Mouse (Mus musculus): ENCODE measurements around the gene Cmip. TPM values are rescaled to one million over a fixed set of nuclear protein-coding genes. Genes with fewer than 3 reads are reported as not detected.

Cmip gene
- polyA plus RNA-seq, 1 experiment: 39.4 TPM

GRCm38 (mm10) chr8:117465250-117465649 lies 208.4 kb downstream of the Cmip start:
- no peak for DNase-seq (ENCODE audit: low spot score)

- no peak for DNase-seq (ENCODE audit: low spot score)
Observed at GRCm38 (mm10) chr8:117467466-117467865, 210.6 kb downstream of the Cmip start.

GRCm38 (mm10) chr8:117469431-117470341 lies 212.8 kb downstream of the Cmip start:
- no peak for DNase-seq (ENCODE audit: low spot score)

- peak; percentile 29 for DNase-seq (ENCODE audit: low spot score)
Observed at GRCm38 (mm10) chr8:117470342-117470781, 213.5 kb downstream of the Cmip start.

GRCm38 (mm10) chr8:117471174-117471573 lies 214.3 kb downstream of the Cmip start:
- peak; percentile 41 for DNase-seq (ENCODE audit: low spot score)

- no peak for DNase-seq (ENCODE audit: low spot score)
Observed at GRCm38 (mm10) chr8:117471655-117472054, 214.8 kb downstream of the Cmip start.

GRCm38 (mm10) chr8:117472332-117472731 lies 215.5 kb downstream of the Cmip start:
- no peak for DNase-seq (ENCODE audit: low spot score)

GRCm38 (mm10) chr8:117474944-117475343 lies 218.1 kb downstream of the Cmip start:
- peak; percentile 90 for DNase-seq (ENCODE audit: low spot score)

- no peak for DNase-seq (ENCODE audit: low spot score)
Observed at GRCm38 (mm10) chr8:117475819-117476218, 219.0 kb downstream of the Cmip start.

GRCm38 (mm10) chr8:117478082-117478481 lies 221.2 kb downstream of the Cmip start:
- no peak for DNase-seq (ENCODE audit: low spot score)

- DNase-seq (ENCODE audit: low spot score): no peak
Observed at GRCm38 (mm10) chr8:117479996-117480395, 223.1 kb downstream of the Cmip start.

- no peak for DNase-seq (ENCODE audit: low spot score)
Observed at GRCm38 (mm10) chr8:117480516-117480915, 223.7 kb downstream of the Cmip start.

GRCm38 (mm10) chr8:117481830-117482229 lies 225.0 kb downstream of the Cmip start:
- DNase-seq (ENCODE audit: low spot score): no peak

GRCm38 (mm10) chr8:117484731-117485130 lies 227.9 kb downstream of the Cmip start:
- no peak for DNase-seq (ENCODE audit: low spot score)

- DNase-seq (ENCODE audit: low spot score): no peak
Observed at GRCm38 (mm10) chr8:117485316-117485715, 228.5 kb downstream of the Cmip start.

- DNase-seq (ENCODE audit: low spot score): no peak
Observed at GRCm38 (mm10) chr8:117488246-117489005, 231.6 kb downstream of the Cmip start.

- DNase-seq (ENCODE audit: low spot score): no peak
Observed at GRCm38 (mm10) chr8:117493543-117493942, 236.7 kb downstream of the Cmip start.

GRCm38 (mm10) chr8:117494874-117495273 lies 238.0 kb downstream of the Cmip start:
- no peak for DNase-seq (ENCODE audit: low spot score)

- DNase-seq (ENCODE audit: low spot score): peak; percentile 42
Observed at GRCm38 (mm10) chr8:117498179-117498914, 241.5 kb downstream of the Cmip start, which contains the start of gene Plcg2. TSS of gene Plcg2 (plus strand) at chr8:117498291.

- no peak for DNase-seq (ENCODE audit: low spot score)
Observed at GRCm38 (mm10) chr8:117498915-117499540, 242.2 kb downstream of the Cmip start.

GRCm38 (mm10) chr8:117500232-117500823 lies 243.5 kb downstream of the Cmip start:
- no peak for DNase-seq (ENCODE audit: low spot score)

All from urinary bladder, adult 2 months (tissue).